Mouse (Mus musculus) CD4-positive, CD25-positive, alpha-beta regulatory T cell, adult 4 months (primary cell): ENCODE data around the gene Ext2. TPM values are rescaled to one million over a fixed set of nuclear protein-coding genes. Genes with fewer than 3 reads are reported as not detected.

Experiments
- ATAC-seq: one replicate; pipeline ENCODE4 v1.8.0; 2017
- polyA plus RNA-seq, 2 experiments: library from polyadenylated mRNA; unstranded; fragments of 100-300 nt; shearing (Covaris generic); gene quantifications; one replicate each; pipeline ENCODE4 v1.2.1; 2017

Ext2 gene
- polyA plus RNA-seq, 2 experiments from 2014 or later: 16.0 to 18.3 TPM

DNA sequence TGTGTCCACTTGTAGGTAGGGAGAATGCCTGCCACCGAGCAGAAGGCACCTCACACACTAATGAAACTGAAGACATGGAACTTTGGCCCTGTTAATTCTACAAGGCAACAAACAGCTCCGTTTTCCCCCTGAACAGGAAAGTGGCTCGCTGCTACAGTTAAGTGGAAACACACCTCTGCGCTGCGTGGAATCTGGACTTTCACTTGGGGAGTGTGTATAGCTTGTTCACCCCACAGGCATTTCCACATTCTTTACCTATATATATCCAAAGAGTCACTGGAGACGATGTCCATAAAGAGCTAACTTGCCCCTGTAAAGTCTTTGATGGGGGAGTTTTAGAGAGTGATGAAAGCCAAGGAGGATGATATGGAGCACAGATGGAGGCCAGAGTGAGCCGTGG, 89.7 kb downstream of the Ext2 start:
- ATAC-seq: no peak

DNA sequence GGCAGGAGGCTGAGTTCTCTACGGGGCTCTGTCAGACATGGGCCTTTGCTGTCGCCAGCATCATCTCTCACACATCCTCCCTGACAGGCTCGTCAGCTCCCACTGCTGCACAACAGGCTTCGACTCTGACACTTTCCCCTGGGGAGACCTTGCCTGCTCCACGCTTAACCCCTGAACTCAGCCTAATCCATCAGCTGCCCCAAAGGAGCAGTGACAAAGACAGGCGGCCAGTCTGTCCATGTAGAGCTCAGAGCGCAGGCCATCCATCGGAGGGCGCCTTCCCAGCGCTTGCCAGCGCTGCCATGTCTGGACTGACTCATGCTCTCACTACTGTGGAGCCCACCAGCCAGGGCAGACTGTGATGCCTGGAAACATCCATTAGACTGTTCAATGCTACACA, 92.8 kb downstream of the Ext2 start:
- ATAC-seq: no peak

DNA sequence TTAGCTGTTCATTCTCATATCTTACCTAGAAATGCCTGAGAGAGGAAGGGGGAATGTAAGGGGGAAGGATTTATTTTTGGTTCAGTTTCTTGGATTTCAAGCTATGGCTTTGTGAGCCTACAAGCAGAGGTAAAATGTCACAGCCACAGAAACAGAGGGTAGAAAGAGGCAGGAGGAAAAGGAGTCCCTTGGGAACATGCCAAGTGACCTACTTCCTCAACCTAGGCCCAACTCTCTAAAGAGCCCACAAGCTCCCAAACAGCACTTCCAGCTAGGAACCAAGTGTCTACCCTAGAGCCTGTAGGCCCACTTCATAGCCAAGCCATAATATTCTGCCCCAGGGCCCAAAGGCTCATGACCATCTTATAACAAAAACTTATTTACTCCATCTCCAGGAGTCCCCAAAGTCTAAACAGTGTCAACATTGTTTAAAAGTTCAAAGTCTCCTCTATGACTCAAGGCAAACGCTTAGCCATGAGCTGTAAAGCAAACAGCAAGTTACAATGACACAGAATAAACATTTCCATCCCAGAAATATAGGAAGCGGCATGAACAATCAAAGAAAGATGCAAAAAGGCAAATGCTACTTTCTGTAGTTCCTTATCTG, 99.1 kb downstream of the Ext2 start:
- no peak for ATAC-seq

DNA sequence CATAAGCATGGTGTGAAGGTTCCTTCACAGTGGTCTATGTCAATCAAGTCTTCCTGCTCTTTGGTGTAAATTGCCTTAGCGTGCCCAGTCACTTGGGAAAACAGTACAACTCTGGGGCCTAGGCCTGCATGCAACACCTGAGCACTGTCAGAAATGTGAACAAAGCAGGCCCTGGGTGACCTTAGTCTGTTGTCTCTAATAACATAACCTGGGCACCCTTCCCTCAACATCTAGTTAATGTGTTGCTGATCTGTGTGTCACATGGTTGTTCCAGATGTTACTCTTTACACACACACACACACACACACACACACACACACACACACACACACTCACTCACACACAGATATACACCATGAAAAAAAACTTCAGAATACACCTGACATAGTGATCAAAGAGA, 101.4 kb downstream of the Ext2 start:
- ATAC-seq: no peak

DNA sequence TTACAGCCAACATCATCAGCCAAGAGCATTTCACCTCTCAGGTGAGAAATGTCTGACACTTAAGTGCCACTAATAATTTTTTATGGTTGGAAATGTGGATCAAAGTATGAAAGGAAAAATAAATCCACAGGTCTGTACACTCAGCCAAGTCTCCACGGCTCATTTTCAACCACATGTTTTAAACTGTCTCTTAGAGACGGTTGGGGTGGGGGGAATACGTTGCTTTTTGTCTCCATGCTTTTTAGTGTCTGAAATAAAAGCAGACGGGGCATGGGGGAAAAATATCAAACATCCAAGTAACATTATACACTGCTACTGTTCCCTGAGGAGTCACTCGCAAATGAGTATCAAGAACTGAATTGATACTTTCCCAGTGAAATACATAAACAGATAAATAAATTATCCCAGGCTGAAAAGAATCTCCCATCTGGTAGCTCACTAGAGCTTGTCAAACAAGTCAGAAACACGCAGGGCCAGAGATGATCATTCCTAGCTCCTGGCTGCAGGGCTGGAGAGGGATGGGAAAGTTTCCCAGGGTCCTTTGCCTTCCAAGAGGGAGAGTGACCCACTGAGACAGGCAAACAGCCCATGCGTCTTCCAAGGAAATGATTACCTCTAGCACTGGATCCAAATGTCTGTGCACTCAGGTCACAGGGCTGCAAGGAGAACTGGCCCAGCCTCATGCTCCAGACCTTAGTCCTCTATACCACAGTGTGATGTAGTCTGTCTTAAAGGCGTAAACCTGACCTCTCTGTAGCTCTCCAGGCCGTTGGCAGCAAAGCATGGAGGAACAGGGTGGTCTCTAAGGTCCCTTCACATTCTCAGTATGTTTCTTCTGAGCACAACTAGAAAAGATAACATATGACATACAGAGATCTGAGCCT, 102.3 kb downstream of the Ext2 start:
- no peak for ATAC-seq

DNA sequence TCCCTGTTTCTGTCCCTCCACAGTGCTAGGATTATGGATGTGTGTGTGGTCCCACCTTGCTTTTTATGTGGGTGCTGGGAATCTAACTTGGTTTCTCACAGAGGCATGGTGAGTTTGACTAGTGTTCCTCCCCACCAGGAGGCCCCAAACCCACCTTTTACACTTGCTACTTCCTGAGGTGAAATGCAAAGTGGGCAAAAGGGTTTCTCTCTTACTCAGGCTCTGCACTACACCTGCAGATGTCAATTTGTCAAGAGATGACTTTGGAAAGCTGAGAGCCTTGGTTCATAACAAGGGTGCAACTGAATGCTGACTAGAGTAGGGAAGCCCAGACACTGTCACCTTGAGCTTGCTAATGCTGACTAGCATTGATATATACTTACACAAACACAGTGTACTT, 109.1 kb downstream of the Ext2 start:
- no peak for ATAC-seq

DNA sequence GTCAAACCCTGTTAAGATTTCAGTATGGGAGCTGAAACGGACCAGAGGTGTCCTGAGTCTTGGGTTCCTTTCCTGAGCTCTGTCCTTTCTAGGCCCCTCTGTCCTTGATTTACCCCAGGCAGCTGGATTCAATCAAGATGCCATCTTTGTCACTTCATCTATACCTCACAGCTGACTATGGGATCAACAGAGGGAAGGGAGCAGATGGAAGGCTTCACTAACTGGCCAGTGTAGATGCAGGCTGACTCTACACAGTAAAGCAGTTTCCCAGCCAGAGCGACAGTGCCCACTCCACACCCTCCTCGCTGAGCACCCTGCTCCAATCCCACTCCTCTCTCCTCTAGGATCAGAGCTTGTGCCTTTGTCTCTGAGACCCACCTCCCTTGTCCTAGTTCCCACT, 110.9 kb downstream of the Ext2 start:
- no peak for ATAC-seq

DNA sequence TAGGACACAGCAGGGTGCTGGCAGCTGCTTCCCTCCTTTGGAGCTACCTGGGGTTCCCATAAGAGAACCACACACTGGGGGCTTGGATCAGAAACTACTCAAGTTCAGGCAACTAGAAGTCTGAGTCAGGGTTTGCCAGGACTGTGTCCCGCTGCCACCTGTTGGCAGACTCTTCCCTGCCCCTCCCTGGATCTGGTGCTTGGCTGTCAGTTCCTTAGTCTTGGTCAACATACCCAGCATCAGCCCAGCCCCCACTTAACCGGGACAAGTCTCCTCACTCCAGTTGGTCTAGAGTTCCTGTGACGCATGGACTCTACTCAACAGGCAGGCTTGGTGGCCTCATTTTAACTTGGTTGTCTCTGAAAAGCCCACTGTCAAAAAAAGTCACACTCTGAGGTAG, 112.7 kb downstream of the Ext2 start:
- no peak for ATAC-seq

DNA sequence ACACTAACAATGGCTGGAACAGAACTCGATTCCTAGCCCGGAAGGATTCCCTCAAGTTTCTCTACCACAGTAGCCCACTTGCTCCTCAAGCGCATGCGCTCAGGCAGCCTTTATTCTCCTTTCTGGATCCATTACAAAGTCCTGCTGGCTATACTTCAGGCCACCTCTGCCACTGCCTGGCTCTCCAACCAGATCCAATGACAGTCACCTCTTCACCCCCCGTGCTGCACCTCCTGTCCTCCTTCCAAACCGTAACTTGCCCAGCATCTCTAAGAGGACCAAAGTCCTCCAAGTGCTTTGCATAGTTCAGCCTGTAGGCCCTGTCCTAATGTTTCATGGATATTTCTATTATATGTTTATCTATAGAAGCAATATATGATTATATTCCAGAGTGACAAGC, 113.1 kb downstream of the Ext2 start:
- ATAC-seq: no peak

DNA sequence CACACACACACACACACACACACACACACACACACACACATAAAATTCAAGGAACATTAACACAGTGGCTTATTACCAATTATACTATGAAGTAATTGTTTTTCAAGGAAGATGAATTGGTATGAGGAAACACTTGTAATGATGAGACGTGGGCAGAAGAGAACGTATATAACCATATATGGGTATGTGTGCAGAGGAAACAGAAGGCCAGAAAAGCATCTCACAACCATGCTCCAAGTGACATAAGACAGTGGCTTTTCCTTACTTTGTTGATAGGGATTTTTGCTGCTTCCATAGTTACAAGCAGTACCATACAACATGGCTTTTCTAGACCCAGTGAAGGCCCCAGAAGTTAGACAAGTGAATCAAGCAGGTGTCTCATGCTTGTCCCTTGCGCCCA, 115.5 kb downstream of the Ext2 start:
- ATAC-seq: no peak

DNA sequence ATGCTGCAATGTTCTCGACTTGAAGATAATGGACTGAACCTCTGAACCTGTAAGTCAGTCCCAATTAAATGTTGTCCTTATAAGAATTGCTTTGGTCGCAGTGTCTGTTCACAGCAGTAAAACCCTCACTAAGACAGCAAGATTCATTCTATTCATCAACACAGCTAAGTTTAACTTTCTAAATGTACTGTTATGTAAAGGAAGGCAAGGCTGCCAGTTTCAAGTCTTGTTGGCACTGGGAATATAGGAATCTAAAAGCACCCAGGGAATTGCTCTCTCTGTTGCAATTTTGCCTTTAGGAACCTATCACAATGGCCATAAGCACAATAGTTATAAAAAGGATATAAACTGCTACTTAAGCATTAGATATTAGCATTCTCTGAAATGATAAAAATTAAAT, 116.0 kb downstream of the Ext2 start:
- ATAC-seq: no peak

DNA sequence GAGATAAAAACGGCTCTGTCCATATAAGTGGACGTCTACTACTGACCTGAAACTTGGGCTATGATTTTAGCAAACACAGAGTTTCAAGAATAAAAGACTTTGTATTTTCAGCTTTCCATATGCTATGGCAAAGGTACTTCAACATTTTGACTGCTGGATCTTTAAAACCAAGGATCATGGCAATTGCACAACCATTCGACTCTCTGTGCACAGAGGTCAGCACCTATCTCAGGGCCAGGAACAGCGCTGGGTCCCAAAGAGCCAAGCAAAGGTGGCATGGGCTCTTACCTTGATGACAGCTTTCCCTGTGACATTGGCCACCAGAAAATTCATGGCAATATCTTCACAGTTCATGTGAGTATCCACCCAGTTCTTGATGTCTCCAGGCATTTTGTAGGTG, 118.2 kb downstream of the Ext2 start:
- ATAC-seq: no peak

DNA sequence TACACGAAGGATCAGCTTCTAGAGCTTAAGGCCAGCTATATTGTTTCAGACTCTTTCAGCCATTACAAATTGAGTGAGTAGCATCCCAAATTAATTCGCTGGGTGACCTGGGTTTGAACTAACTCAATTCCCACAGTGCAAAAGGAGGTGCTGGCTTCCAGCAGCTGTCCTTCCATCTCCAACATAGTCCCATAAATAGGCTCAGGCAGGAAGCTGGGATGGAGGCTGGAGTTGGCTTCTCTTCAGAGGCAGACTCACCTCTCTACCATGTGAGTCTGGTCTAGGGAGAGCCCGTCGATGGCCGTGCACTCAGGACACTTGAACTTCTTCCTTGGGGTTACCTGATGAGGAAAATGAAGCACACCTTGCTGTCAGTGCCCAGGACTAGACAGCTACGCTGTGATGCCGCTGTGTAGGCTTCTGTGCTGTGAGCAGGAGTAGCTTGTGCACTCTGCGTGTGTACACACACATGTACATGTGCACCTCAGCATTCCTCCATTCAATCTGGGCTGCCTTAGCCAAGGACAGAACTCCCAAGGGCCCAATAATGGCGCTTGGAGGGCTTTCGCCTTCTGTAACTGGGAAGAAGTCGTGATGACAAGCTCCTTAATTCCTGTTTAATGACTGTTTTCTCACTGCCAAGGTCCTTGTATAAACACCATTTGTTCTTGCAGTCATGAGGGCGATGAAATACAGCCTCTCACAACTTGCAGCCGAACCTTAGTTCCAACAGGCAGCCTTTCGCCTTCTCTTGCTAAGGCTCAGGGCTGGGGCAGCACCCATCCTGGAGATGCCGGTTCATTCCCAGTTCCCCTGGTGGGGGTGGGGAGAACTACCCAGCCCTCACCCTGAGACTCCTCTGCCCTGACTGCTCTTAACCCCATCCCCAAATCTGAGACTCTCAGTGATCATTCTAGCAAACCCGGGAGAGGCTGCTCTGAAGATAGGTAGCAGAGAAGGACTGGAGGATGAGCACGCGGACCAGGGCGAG, 119.1 kb downstream of the Ext2 start:
- ATAC-seq: no peak

DNA sequence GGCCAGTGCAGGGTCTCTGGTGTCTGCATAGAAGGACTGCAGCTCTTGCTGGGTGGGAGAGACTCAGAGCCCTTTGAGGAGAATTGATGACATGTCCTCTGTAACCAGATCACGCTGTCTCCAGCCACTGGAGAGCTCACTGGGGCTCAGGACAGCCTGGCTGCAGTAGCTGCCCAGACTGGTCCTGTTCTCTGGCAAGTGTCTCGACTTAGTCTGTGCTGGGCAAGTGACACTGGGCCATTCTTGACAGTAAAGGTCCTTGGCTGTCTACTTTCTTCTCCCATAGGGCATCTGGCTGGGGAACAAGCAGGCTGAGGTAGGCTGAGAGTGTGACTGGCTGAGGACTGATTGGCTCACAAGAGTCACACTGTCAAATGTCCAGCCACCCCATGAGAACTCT, 123.0 kb downstream of the Ext2 start:
- no peak for ATAC-seq

DNA sequence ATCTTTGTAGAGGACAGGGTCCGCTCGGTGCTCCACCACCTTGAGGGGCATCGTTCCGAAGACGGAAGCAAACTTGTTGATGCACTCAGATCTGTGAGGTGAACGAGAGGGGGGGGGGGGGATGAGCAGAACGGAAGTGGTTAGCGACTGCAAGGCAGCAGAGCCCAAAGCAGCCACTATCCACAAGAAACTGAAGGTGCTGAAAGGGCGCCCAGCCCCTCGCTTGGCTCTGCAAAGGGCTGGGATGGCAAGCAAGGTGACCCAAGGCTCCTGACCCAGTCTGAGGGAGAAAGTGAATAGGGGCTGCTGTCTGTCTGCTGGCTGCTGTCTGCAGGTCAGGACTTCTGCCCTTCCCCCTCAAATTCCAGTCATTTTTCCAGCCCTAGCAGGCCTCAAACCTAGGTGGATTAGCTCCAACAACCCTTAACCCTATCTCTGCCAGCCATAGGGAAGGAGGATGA, 126.2 kb downstream of the Ext2 start:
- ATAC-seq: peak; percentile 85

DNA sequence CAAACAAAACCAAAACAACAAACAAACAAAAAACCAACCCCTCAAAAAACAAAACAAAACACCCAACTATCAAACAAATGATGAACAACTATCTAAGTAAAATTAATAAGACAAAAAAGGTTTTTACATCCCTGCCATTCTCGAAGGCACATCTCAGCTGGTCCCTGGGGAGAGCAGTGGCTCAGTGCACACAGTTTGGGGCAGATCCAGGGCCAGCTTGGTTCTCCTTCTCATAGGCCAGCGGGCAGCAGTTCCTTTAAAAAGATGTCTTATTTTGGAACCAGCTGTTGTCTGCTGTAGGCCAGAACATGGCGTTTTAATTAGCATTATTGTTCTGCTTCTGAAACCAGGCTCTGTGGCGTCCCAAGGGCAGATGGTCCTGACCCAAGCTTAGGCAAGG, 129.3 kb downstream of the Ext2 start:
- no peak for ATAC-seq

DNA sequence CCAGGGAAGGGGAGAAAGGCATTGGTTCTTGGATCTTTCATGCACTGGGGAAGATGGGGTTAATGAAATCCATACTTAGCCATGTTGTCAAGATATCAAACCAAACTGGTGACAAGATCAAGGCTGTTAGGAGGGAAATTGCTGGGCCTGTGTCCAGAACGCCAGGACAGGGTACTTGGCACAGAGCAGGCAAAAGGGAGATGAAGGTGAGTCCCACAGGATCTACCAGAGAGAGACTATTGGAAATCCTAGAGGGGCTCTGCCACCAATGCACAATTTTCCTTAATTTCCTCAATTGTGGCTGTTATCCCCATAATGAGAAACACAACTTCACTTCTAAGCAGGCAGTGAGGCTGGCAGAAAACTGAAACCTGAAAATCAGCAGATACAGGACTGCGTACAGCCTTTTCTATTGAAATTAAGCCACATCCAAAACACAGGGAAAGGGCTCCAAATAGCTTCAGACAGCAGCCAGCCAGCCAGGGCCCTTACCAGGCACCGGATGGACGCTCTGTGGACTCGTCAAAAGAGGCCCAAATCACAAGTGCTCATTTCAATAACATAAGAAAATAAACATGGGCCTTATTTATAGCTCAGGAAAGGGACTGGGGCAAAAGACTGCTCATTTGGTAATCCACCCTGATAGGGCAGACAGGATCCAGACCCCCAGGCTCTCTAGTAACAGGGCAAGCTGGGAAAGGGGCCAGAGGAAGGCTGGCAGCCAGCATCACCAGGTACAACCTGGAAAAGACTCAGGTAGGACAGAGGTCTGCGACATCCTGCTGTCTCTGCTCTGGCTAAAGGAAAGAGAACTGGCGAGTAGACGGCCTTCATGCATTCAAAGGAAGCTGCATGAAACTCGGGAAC, 132.1 kb downstream of the Ext2 start:
- ATAC-seq: no peak

DNA sequence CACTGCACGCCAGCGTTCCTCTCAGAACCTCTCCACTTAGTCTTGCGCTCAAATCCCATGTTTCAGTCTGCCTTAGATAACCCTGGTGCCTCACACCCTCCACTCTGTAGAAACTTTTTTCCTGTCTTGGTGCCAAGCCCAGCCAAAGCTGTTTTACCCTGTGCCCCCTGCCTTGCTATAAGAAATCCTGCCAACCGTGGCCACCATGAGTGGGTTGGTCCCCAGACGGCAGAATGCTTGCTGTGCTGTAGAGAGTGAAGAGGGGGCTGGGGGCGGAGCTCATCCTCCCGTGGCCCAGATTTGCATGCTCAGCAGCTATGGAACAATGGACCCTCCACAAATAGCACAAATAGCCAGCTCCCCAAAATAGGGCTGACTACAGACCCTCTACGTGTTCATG, 138.7 kb downstream of the Ext2 start:
- no peak for ATAC-seq

DNA sequence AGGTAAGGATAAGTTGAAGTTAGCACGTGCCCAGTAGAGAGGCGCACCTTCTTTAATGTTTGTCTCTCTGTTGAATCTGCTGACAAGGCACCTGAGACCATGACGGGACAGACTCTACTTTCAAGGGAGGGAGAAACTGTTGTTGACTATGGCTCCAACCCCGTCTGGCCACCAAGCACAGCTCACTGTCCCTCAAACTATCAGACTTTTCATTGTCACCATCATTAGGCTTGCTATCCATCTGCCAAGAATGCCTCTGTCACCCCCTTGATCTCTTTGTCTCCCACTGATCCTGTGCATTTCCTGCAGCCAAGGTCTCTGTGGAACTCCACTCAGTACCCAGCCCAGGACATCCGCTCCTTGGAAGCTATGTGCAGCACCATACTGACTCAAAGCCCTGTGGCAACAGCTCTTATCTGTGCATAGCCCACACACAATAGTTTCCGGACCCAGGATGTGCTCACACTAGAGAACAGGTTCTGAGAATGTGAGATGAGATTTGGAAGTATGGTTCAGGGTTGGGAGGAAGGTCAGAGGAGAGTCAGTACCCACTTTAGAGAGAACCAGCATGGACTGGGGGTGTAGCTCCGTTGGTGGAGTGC, 139.7 kb downstream of the Ext2 start:
- no peak for ATAC-seq

DNA sequence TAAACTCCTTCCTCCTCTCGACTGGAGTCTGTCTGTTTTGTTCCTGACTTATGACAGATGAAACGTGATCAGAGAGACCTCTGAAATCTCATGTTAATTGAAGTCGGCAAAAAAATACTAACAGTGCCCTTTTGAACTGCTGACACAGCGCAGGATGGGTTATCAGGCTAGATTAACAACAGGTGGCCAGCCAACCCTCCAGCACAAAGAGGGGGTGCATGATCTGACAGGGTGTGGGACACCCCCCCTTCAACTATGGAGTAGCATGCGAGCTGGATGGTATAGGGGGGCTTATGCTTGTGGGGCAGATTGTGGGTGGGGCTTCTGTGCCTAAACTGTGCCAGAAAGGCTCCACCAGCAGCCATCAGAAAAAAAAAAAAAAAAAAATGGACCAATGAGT, 141.0 kb downstream of the Ext2 start:
- ATAC-seq: no peak

DNA sequence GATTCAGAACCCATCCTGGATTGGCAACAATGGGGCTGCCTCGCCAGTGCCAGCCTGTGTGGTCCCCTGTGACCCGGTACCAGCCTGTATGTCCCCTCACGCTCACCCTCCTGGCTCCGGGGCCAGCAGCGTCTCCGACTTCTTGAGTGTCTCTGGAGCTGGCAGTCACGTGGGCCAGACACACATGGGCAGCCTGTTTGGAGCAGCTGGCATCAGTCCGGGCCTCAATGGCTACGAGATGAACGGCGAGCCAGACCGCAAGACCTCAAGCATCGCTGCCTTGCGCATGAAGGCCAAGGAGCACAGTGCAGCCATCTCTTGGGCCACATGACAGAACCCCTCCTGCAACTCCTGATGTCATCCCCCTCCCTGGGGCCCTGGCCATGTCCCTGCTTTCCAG, 145.1 kb downstream of the Ext2 start:
- no peak for ATAC-seq
